Mouse (Mus musculus) T-helper 2 cell (primary cell): Measurements from ENCODE around the gene Plekhg1.

Experiments used
- in situ Hi-C: fragments of 300-600 bp; cut with MboI, MseI; formaldehyde crosslinking; loops from one replicate; pipeline ENCODE4 v1.15.1; 2025; ENCODE audit warnings: high pct_unique_total_duplicates

The Plekhg1 gene

DNA sequence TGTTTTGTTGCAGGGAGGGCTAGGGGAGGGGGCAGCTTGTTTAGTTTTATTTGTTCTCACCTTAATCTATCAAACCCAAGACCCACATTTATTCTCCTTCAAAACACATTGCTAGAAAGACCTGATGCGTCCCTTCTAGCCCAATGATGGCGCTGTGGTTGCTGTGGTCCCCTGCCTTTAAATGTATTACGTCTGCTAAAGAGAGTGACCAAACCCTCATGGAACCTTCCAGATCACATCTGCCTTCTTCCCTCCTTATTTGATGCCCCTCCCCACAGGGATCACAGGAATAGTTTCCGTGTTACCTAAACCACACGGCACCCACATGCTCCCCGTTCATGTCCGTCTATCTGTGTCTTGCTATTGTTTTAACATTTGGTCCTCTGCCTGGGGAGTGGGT is 265.0 kb downstream of the Plekhg1 start:
- in situ Hi-C loops, result no loop called here

- in situ Hi-C loops, result no loop called here
These were observed 266.3 kb downstream of the Plekhg1 start for GRCm38 (mm10) chr10:4006296-4007015.
